Mouse (Mus musculus) G1E (cell line): ENCODE measurements around the gene Myo16.

Experiments used
- CTCF ChIP-seq: IDR thresholded peaks from 2 replicates; pipeline ENCODE4 v1.5.1; 2012; ENCODE audit warnings: low read depth, low read length, inconsistent platforms, mixed read lengths
- GATA1 ChIP-seq: IDR thresholded peaks from 2 replicates; pipeline ENCODE4 v1.6.1; 2012; ENCODE audit warnings: borderline replicate concordance, low read length, inconsistent platforms, mixed read lengths
- POLR2AphosphoS5 ChIP-seq: IDR thresholded peaks from 2 replicates; pipeline ENCODE4 v1.6.1; 2012; ENCODE audit warnings: low read depth, low read length, inconsistent platforms; ENCODE audit not compliant: insufficient replicate concordance
- TAL1 ChIP-seq: conservative IDR thresholded peaks from 2 replicates; pipeline ENCODE4 v1.6.1; 2012; ENCODE audit warnings: low read depth, low read length, inconsistent platforms, mixed read lengths

GRCm38 (mm10) chr8:10489738-10490419 is 336.2 kb downstream of the Myo16 start:
- no peak for TF ChIP-seq TAL1
- TF ChIP-seq CTCF = no peak
- no peak for TF ChIP-seq GATA1
- no peak for TF ChIP-seq POLR2AphosphoS5
